Mouse (Mus musculus): ENCODE data around the gene Chga. TPM values are rescaled to one million over a fixed set of nuclear protein-coding genes. Genes with fewer than 3 reads are reported as not detected.

Chga gene
- polyA plus RNA-seq, 1 experiment from 2014 or later: 27.1 TPM

- H3K27ac ChIP-seq (ENCODE audit: low read depth, low read length): no peak overlapping the region
- no peak overlapping the region for H3K9ac ChIP-seq (ENCODE audit: low read depth, low read length)
- peaks cover 5% of the 10 kb centered on the region for H3K27me3 ChIP-seq (ENCODE audit: control insufficient read depth, insufficient read depth, low read length)
- H3K4me3 ChIP-seq (ENCODE audit: low read depth, low read length): no peak overlapping the region
- no peaks in the 10 kb centered on the region for H3K9me3 ChIP-seq (ENCODE audit: control insufficient read depth, low read length)
- no peak overlapping the region for H3K4me2 ChIP-seq (replicated peaks; ENCODE audit: low read depth, low read length)
- ATAC-seq (ENCODE audit: low FRiP score): no peak
- peak; percentile 86 for DNase-seq (ENCODE audit: low spot score)
- H3K4me1 ChIP-seq (replicated peaks; ENCODE audit: control insufficient read depth, insufficient read depth, low read length): no peaks in the 10 kb centered on the region
- H3K36me3 ChIP-seq (ENCODE audit: control insufficient read depth, insufficient read depth, low read length): no peaks in the 10 kb centered on the region
- 4% methylated on average over 11 of the region's 11 CpGs for WGBS
Observed at GRCm38 (mm10) chr12:102550529-102550928, 4.2 kb upstream of the Chga start.

- Histone ChIP-seq H3K27me3 (ENCODE audit: control insufficient read depth, insufficient read depth, low read length) (peaks cover 5% of the 10 kb centered on the region), H3K4me2 (replicated peaks; ENCODE audit: low read depth, low read length) (no peak overlapping the region), H3K27ac (ENCODE audit: low read depth, low read length) (no peak overlapping the region), H3K9ac (ENCODE audit: low read depth, low read length) (no peak overlapping the region), H3K36me3 (ENCODE audit: control insufficient read depth, insufficient read depth, low read length) (no peaks in the 10 kb centered on the region), H3K4me3 (ENCODE audit: low read depth, low read length) (no peak overlapping the region), H3K4me1 (replicated peaks; ENCODE audit: control insufficient read depth, insufficient read depth, low read length) (0 out of 2 replicates have a peak, but pooled peaks cover 3% of the 10 kb centered on the region), H3K9me3 (ENCODE audit: control insufficient read depth, low read length) (no peaks in the 10 kb centered on the region)
- ATAC-seq (ENCODE audit: low FRiP score) (no peak), DNase-seq (ENCODE audit: low spot score) (no peak)
- 84% methylated on average over 3 of the region's 3 CpGs for WGBS
Observed at GRCm38 (mm10) chr12:102551186-102551585, 3.6 kb upstream of the Chga start.

GRCm38 (mm10) chr12:102552001-102552400, 2.8 kb upstream of the Chga start:
- DNase-seq (ENCODE audit: low spot score) (no peak), ATAC-seq (ENCODE audit: low FRiP score) (no peak)
- no peaks in the 10 kb centered on the region for H3K9me3 ChIP-seq (ENCODE audit: control insufficient read depth, low read length)
- H3K4me1 ChIP-seq (replicated peaks; ENCODE audit: control insufficient read depth, insufficient read depth, low read length): 0 out of 2 replicates have a peak, but pooled peaks cover 3% of the 10 kb centered on the region
- no peaks in the 10 kb centered on the region for H3K36me3 ChIP-seq (ENCODE audit: control insufficient read depth, insufficient read depth, low read length)
- no peak overlapping the region for H3K27ac ChIP-seq (ENCODE audit: low read depth, low read length)
- no peak overlapping the region for H3K4me3 ChIP-seq (ENCODE audit: low read depth, low read length)
- H3K27me3 ChIP-seq (ENCODE audit: control insufficient read depth, insufficient read depth, low read length): peaks cover 5% of the 10 kb centered on the region
- no peak overlapping the region for H3K9ac ChIP-seq (ENCODE audit: low read depth, low read length)
- WGBS: 68% methylated on average over 6 of the region's 6 CpGs
- no peak overlapping the region for H3K4me2 ChIP-seq (replicated peaks; ENCODE audit: low read depth, low read length)

- Histone ChIP-seq H3K4me2 (replicated peaks; ENCODE audit: low read depth, low read length) (peak overlapping the region; percentile 63), H3K4me3 (ENCODE audit: low read depth, low read length) (no peak overlapping the region)
- 79% methylated on average over 14 of the region's 14 CpGs for WGBS
Observed at GRCm38 (mm10) chr12:102553705-102554275, 979 bp upstream of the Chga start.

GRCm38 (mm10) chr12:102555850-102556249, 1.1 kb downstream of the Chga start:
- no peak for ATAC-seq (ENCODE audit: low FRiP score)
- peaks cover 5% of the 10 kb centered on the region for H3K27me3 ChIP-seq (ENCODE audit: control insufficient read depth, insufficient read depth, low read length)
- 0 out of 2 replicates have a peak, but pooled peaks cover 3% of the 10 kb centered on the region for H3K4me1 ChIP-seq (replicated peaks; ENCODE audit: control insufficient read depth, insufficient read depth, low read length)
- WGBS: 80% methylated on average over 3 of the region's 3 CpGs
- DNase-seq (ENCODE audit: low spot score): no peak
- H3K36me3 ChIP-seq (ENCODE audit: control insufficient read depth, insufficient read depth, low read length): no peaks in the 10 kb centered on the region
- no peak overlapping the region for H3K27ac ChIP-seq (ENCODE audit: low read depth, low read length)
- no peaks in the 10 kb centered on the region for H3K9me3 ChIP-seq (ENCODE audit: control insufficient read depth, low read length)
- peak overlapping the region; percentile 63 for H3K4me2 ChIP-seq (replicated peaks; ENCODE audit: low read depth, low read length)
- H3K4me3 ChIP-seq (ENCODE audit: low read depth, low read length): no peak overlapping the region; the same call in 1 of the 2 replicates
- no peak overlapping the region for H3K9ac ChIP-seq (ENCODE audit: low read depth, low read length)

More at GRCm38 (mm10) chr12:102553705-102554275, 979 bp upstream of the Chga start:
- Histone ChIP-seq H3K4me1 (replicated peaks; ENCODE audit: control insufficient read depth, insufficient read depth, low read length) (0 out of 2 replicates have a peak, but pooled peaks cover 3% of the 10 kb centered on the region), H3K36me3 (ENCODE audit: control insufficient read depth, insufficient read depth, low read length) (no peaks in the 10 kb centered on the region), H3K27ac (ENCODE audit: low read depth, low read length) (no peak overlapping the region), H3K27me3 (ENCODE audit: control insufficient read depth, insufficient read depth, low read length) (peaks cover 5% of the 10 kb centered on the region), H3K9ac (ENCODE audit: low read depth, low read length) (no peak overlapping the region; the same call in 1 of the 2 replicates), H3K9me3 (ENCODE audit: control insufficient read depth, low read length) (no peaks in the 10 kb centered on the region)
- ATAC-seq (ENCODE audit: low FRiP score): no peak
- no peak for DNase-seq (ENCODE audit: low spot score)

- Histone ChIP-seq H3K9me3 (ENCODE audit: control insufficient read depth, low read length) (no peaks in the 10 kb centered on the region), H3K27me3 (ENCODE audit: control insufficient read depth, insufficient read depth, low read length) (peaks cover 5% of the 10 kb centered on the region), H3K36me3 (ENCODE audit: control insufficient read depth, insufficient read depth, low read length) (no peaks in the 10 kb centered on the region), H3K4me2 (replicated peaks; ENCODE audit: low read depth, low read length) (no peak overlapping the region), H3K9ac (ENCODE audit: low read depth, low read length) (no peak overlapping the region), H3K4me3 (ENCODE audit: low read depth, low read length) (no peak overlapping the region), H3K27ac (ENCODE audit: low read depth, low read length) (no peak overlapping the region), H3K4me1 (replicated peaks; ENCODE audit: control insufficient read depth, insufficient read depth, low read length) (0 out of 2 replicates have a peak, but pooled peaks cover 3% of the 10 kb centered on the region)
- DNase-seq (ENCODE audit: low spot score): no peak
- WGBS: 88% methylated on average over 5 of the region's 5 CpGs
- ATAC-seq (ENCODE audit: low FRiP score): no peak
Observed at GRCm38 (mm10) chr12:102557372-102557771, 2.6 kb downstream of the Chga start.

GRCm38 (mm10) chr12:102565086-102565485, 10.3 kb downstream of the Chga start:
- no peaks in the 10 kb centered on the region for H3K4me1 ChIP-seq (replicated peaks; ENCODE audit: control insufficient read depth, insufficient read depth, low read length)
- DNase-seq (ENCODE audit: low spot score) (no peak), ATAC-seq (ENCODE audit: low FRiP score) (no peak)
- H3K4me2 ChIP-seq (replicated peaks; ENCODE audit: low read depth, low read length): no peak overlapping the region
- H3K4me3 ChIP-seq (ENCODE audit: low read depth, low read length): no peak overlapping the region
- H3K36me3 ChIP-seq (ENCODE audit: control insufficient read depth, insufficient read depth, low read length): no peaks in the 10 kb centered on the region
- H3K9ac ChIP-seq (ENCODE audit: low read depth, low read length): no peak overlapping the region
- H3K27ac ChIP-seq (ENCODE audit: low read depth, low read length): no peak overlapping the region
- 83% methylated on average over 6 of the region's 6 CpGs for WGBS
- H3K27me3 ChIP-seq (ENCODE audit: control insufficient read depth, insufficient read depth, low read length): no peaks in the 10 kb centered on the region
- H3K9me3 ChIP-seq (ENCODE audit: control insufficient read depth, low read length): no peaks in the 10 kb centered on the region

- no peak overlapping the region for H3K9ac ChIP-seq (ENCODE audit: low read depth, low read length)
- no peaks in the 10 kb centered on the region for H3K9me3 ChIP-seq (ENCODE audit: control insufficient read depth, low read length)
- H3K36me3 ChIP-seq (ENCODE audit: control insufficient read depth, insufficient read depth, low read length): no peaks in the 10 kb centered on the region
- no peak for DNase-seq (ENCODE audit: low spot score)
- H3K4me2 ChIP-seq (replicated peaks; ENCODE audit: low read depth, low read length): no peak overlapping the region
- H3K4me3 ChIP-seq (ENCODE audit: low read depth, low read length): no peak overlapping the region
- H3K27me3 ChIP-seq (ENCODE audit: control insufficient read depth, insufficient read depth, low read length): no peaks in the 10 kb centered on the region
- no peaks in the 10 kb centered on the region for H3K4me1 ChIP-seq (replicated peaks; ENCODE audit: control insufficient read depth, insufficient read depth, low read length)
- 87% methylated on average over 2 of the region's 2 CpGs for WGBS
- no peak for ATAC-seq (ENCODE audit: low FRiP score)
- no peak overlapping the region for H3K27ac ChIP-seq (ENCODE audit: low read depth, low read length)
Observed at GRCm38 (mm10) chr12:102566951-102567350, 12.2 kb downstream of the Chga start.

GRCm38 (mm10) chr12:102568219-102568618, 13.4 kb downstream of the Chga start:
- Histone ChIP-seq H3K27ac (ENCODE audit: low read depth, low read length) (no peak overlapping the region), H3K9me3 (ENCODE audit: control insufficient read depth, low read length) (no peaks in the 10 kb centered on the region), H3K4me3 (ENCODE audit: low read depth, low read length) (no peak overlapping the region), H3K27me3 (ENCODE audit: control insufficient read depth, insufficient read depth, low read length) (no peaks in the 10 kb centered on the region), H3K4me1 (replicated peaks; ENCODE audit: control insufficient read depth, insufficient read depth, low read length) (no peaks in the 10 kb centered on the region), H3K36me3 (ENCODE audit: control insufficient read depth, insufficient read depth, low read length) (no peaks in the 10 kb centered on the region), H3K9ac (ENCODE audit: low read depth, low read length) (no peak overlapping the region), H3K4me2 (replicated peaks; ENCODE audit: low read depth, low read length) (no peak overlapping the region)
- WGBS: 82% methylated on average over 7 of the region's 7 CpGs
- no peak for DNase-seq (ENCODE audit: low spot score)
- ATAC-seq (ENCODE audit: low FRiP score): no peak
